In the genomic region with DNA sequence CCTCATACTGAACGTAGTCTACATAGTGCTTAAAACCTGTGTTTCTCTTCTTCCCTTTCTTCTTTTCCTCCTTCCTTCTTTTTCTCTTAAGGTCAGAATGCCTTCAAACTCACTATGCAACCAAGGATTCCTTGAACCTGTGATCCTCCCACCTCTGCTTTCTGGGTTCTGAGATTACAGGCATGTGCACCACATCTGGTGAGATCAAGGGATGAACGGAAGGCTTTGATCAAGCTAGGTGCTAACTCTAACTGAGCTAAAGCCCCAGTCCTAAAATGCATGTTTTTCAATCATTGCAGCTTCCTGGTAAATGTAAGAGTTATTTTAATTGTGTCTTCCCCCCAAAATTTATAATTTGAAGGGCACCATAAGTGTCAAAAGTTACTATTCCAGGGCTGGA, we compare ENCODE assay signal across 17 mouse cellular contexts. TPM values are rescaled to one million over a fixed set of nuclear protein-coding genes. Genes with fewer than 3 reads are reported as not detected.
A peak's percentile ranks its signal among the peaks of the same experiment; 100 is the strongest.
DNase-seq lines count a peak whose midpoint lies in the region.
"Had no signal": no experiment of that assay in that cellular context is flagged by ENCODE, and none has a peak within 500 bp of the region (broad histone marks: within the 10 kb centered on the region; RNA-seq: fewer than 3 reads in every experiment).

No protein-coding gene starts in this region.

- DNase-seq in thymus, postnatal 0 days (ENCODE audit: low spot score) = peak; percentile 52
- DNase-seq in thymus, postnatal 36 days = no peak
- peak; percentile 10 for DNase-seq in thymus, postnatal 25 days
- no peak for DNase-seq in thymus, postnatal 10 days (ENCODE audit: low spot score in 2 of 2)
- peak; percentile 24 for DNase-seq in T-cell, adult 2 months (ENCODE audit: low spot score)
- DNase-seq in kidney, postnatal 36 days = no peak
- no peak for DNase-seq in heart, postnatal 10 days
- DNase-seq: adrenal gland, adult 2 months; adrenal gland, postnatal 10 days; adrenal gland, postnatal 25 days; cerebellum, adult 11 months; cerebellum, adult 18-20 months; cerebellum, adult 8-10 months; cerebellum, adult 9-11 months; cerebellum, postnatal 14 days; cerebellum, postnatal 36 days; embryo, embryonic 11 days had no signal

- intact Hi-C loops in heart, postnatal 10 days (cut with DNase I) = no loop called here

RNA-seq across cellular contexts. Expression of a gene that starts 14.2 kb away (rescaled TPM):
- polyA plus RNA-seq in thymus, postnatal 0 days (2015; fragmentation: Nextera tagmentation; extraction: Ambion mirVana) = 4.3 and 4.7 TPM in 2 replicates
- 1 to 10 TPM; 1.7 to 2.1 TPM for total RNA-seq in heart, postnatal 10 days (2021)

RNA-seq across cellular contexts. Expression of a gene that starts 26.7 kb away (rescaled TPM):
- 21.5 and 23.7 TPM in 2 replicates for polyA plus RNA-seq in thymus, postnatal 0 days (2015; fragmentation: Nextera tagmentation; extraction: Ambion mirVana)
- total RNA-seq in heart, postnatal 10 days (2021) = 1 to 10 TPM; 8.3 to 9.1 TPM

RNA-seq across cellular contexts. Expression of a gene that starts 26.8 kb away (rescaled TPM):
- 12.0 and 13.6 TPM in 2 replicates for polyA plus RNA-seq in thymus, postnatal 0 days (2015; fragmentation: Nextera tagmentation; extraction: Ambion mirVana)
- total RNA-seq in heart, postnatal 10 days (2021) = 10 to 100 TPM; 32.8 to 40.0 TPM

RNA-seq across cellular contexts. Expression of a gene that starts 49.7 kb away (rescaled TPM):
- 1,118 and 1,206 TPM in 2 replicates for polyA plus RNA-seq in thymus, postnatal 0 days (2015; fragmentation: Nextera tagmentation; extraction: Ambion mirVana)
- total RNA-seq in heart, postnatal 10 days (2021) = 100 to 1,000 TPM; 420 to 430 TPM

Comparison
In these comparisons a context has a peak if more than half of its experiments do, and no peak if none do; other contexts are left out.
1. DNase-seq: peak in thymus, postnatal 0 days (single experiment), thymus, postnatal 25 days (single experiment) and T-cell, adult 2 months (single experiment); none in thymus, postnatal 36 days (0 of 2), thymus, postnatal 10 days (0 of 2), kidney, postnatal 36 days (0 of 2) and heart, postnatal 10 days (0 of 2).